Mouse (Mus musculus) layer of hippocampus, postnatal 14 days (tissue): ENCODE measurements at regions not wholly inside any gene's neighbourhood (a gene's known extent, or its start where the extent isn't known, plus 50 kb on each side); places are given as distances from the start of the nearest gene placed in this dataset.

Experiments
- DNase-seq, 2 experiments: peaks; one replicate each; pipeline ENCODE4 v3.0.0; 2021 to 2022; ENCODE audit warnings: low spot score in 2 of 2, mixed read lengths in 1 of 2

GRCm38 (mm10) chr16:68084124-68084898 is 463.6 kb upstream of the Cadm2 start:
- peak in 1 of 2 experiments; percentile 18 for DNase-seq

DNA sequence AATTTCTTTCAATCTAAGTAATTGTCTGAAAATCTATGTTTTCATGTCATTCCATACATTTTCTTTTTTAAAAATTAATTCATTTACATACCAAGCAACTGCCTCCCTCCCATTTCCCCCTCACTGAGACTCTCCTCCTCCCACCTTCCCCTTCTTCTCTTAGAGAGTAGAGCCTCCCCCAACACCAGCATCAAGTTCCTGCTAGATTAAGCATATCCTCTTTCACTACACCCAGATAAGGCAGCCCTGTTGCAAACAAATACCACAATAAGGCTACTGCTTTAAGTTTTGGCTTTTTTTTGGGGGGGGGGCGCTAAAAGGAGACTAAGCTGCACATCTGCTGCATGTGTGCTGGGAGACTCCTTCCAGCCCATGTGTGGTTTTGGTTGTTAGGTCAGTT is 458.3 kb upstream of the Cadm2 start:
- no peak for DNase-seq
